Mouse (Mus musculus) thymus, adult 2 months (tissue): ENCODE data around the gene Exoc8. TPM values are rescaled to one million over a fixed set of nuclear protein-coding genes. Genes with fewer than 3 reads are reported as not detected.
A peak's percentile ranks its signal among the peaks of the same experiment; 100 is the strongest.

Experiments
- DNase-seq: peaks from one replicate; pipeline ENCODE4 v3.0.0; 2021
- H3K27ac ChIP-seq: fragments of 200-500 bp; 2 replicates; pipeline ENCODE4 v1.5.1; 2012; ENCODE audit warnings: low read length, control low read depth; ENCODE audit not compliant: control insufficient read depth, insufficient read depth
- H3K27me3 ChIP-seq: fragments of 200-500 bp; 2 replicates; pipeline ENCODE4 v1.6.1; 2012; ENCODE audit warnings: mild to moderate bottlenecking, low read length, moderate library complexity, mixed read lengths; ENCODE audit not compliant: control insufficient read depth, insufficient read depth
- H3K36me3 ChIP-seq: fragments of 200-500 bp; 2 replicates; pipeline ENCODE4 v1.6.1; 2012; ENCODE audit warnings: mild to moderate bottlenecking, low read length, moderate library complexity; ENCODE audit not compliant: control insufficient read depth, insufficient read depth
- H3K4me1 ChIP-seq: fragments of 200-500 bp; replicated peaks from 2 replicates; pipeline ENCODE4 v1.6.1; 2012; ENCODE audit warnings: low read length; ENCODE audit not compliant: control insufficient read depth, insufficient read depth
- H3K4me3 ChIP-seq: fragments of 200-500 bp; 2 replicates; pipeline ENCODE4 v1.5.1; 2012; ENCODE audit warnings: mild to moderate bottlenecking, low read length, control low read depth, moderate library complexity; ENCODE audit not compliant: control insufficient read depth, insufficient read depth
- CTCF ChIP-seq: fragments of 200-500 bp; IDR thresholded peaks from 2 replicates; pipeline ENCODE4 v1.5.1; 2012; ENCODE audit warnings: mild to moderate bottlenecking, control low read depth, low read length, moderate library complexity, borderline replicate concordance; ENCODE audit not compliant: control insufficient read depth, poor library complexity, insufficient read depth; ENCODE audit errors: extremely low read depth
- POLR2A ChIP-seq: fragments of 200-500 bp; IDR thresholded peaks from 2 replicates; pipeline ENCODE4 v1.6.1; 2012; ENCODE audit warnings: mild to moderate bottlenecking, low read length, control low read depth, moderate library complexity; ENCODE audit not compliant: control insufficient read depth, poor library complexity, insufficient read depth; ENCODE audit errors: extremely low read depth
- WGBS: fragments of 180-500 bp; shearing (Covaris S2); methylation state at CpG from one replicate; pipeline ENCODE4 v1.1.7; 2018; 5-methylcytosine and 5-hydroxymethylcytosine counted together
- polyA plus RNA-seq: library from polyadenylated mRNA; depleted of rRNA; stranded (reverse); fragments of >200 nt; gene quantifications from 2 replicates; pipeline ENCODE4 v1.2.3, GENCODE M21; 2012

Exoc8 gene
- polyA plus RNA-seq, 1 experiment: 12.0 TPM

GRCm38 (mm10) chr8:124869708-124870107, 27.8 kb downstream of the Exoc8 start:
- TF ChIP-seq CTCF (no peak), POLR2A (no peak)
- Histone ChIP-seq H3K27ac (no peak overlapping the region), H3K4me3 (no peak overlapping the region), H3K4me1 (peaks cover 4% of the 10 kb centered on the region), H3K36me3 (peaks cover 34% of the 10 kb centered on the region), H3K27me3 (no peaks in the 10 kb centered on the region)
- 98% methylated on average over 6 of the region's 6 CpGs for WGBS
- DNase-seq: no peak

GRCm38 (mm10) chr8:124867126-124867525, 30.4 kb downstream of the Exoc8 start:
- H3K4me3 ChIP-seq: no peak overlapping the region
- TF ChIP-seq POLR2A (no peak), CTCF (no peak)
- no peaks in the 10 kb centered on the region for H3K27me3 ChIP-seq
- H3K36me3 ChIP-seq: peaks cover 12% of the 10 kb centered on the region
- DNase-seq: no peak
- H3K4me1 ChIP-seq: peaks cover 8% of the 10 kb centered on the region
- WGBS: 95% methylated on average over 2 of the region's 2 CpGs
- H3K27ac ChIP-seq: no peak overlapping the region

GRCm38 (mm10) chr8:124866669-124867068, 30.8 kb downstream of the Exoc8 start:
- Histone ChIP-seq H3K27me3 (no peaks in the 10 kb centered on the region), H3K4me3 (no peak overlapping the region), H3K27ac (no peak overlapping the region), H3K36me3 (peaks cover 7% of the 10 kb centered on the region), H3K4me1 (peaks cover 8% of the 10 kb centered on the region)
- WGBS: 47% methylated on average over 3 of the region's 3 CpGs
- TF ChIP-seq POLR2A (no peak), CTCF (no peak)
- no peak for DNase-seq

GRCm38 (mm10) chr8:124863729-124864128, 33.8 kb downstream of the Exoc8 start:
- no peak overlapping the region for H3K27ac ChIP-seq
- no peaks in the 10 kb centered on the region for H3K36me3 ChIP-seq
- peak overlapping the region; percentile 20; the same call in 1 of the 2 replicates for H3K4me3 ChIP-seq
- DNase-seq: peak; percentile 16
- H3K27me3 ChIP-seq: no peaks in the 10 kb centered on the region
- peaks cover 8% of the 10 kb centered on the region for H3K4me1 ChIP-seq
- WGBS: 1% methylated on average over 8 of the region's 8 CpGs
- TF ChIP-seq CTCF (no peak), POLR2A (no peak)

- DNase-seq: no peak
- TF ChIP-seq POLR2A (no peak), CTCF (no peak)
- Histone ChIP-seq H3K27me3 (no peaks in the 10 kb centered on the region), H3K4me3 (peak overlapping the region; percentile 96), H3K4me1 (peaks cover 8% of the 10 kb centered on the region), H3K27ac (peak overlapping the region; percentile 14; the same call in 1 of the 2 replicates), H3K36me3 (no peaks in the 10 kb centered on the region)
- under 1% methylated on average over 33 of the region's 33 CpGs for WGBS
Observed at GRCm38 (mm10) chr8:124863163-124863677, 34.3 kb downstream of the Exoc8 start.

- peak; percentile 95 for DNase-seq
- Histone ChIP-seq H3K4me3 (peak within 1 kb of the TSS; percentile 96), H3K27me3 (no peaks in the 10 kb centered on the region), H3K27ac (peak within 1 kb of the TSS; percentile 14; the same call in 1 of the 2 replicates), H3K4me1 (peaks cover 8% of the 10 kb centered on the region), H3K36me3 (no peaks in the 10 kb centered on the region)
- WGBS: under 1% methylated on average over 55 of the region's 55 CpGs
- TF ChIP-seq POLR2A (peak; percentile 87), CTCF (no peak)
Observed at GRCm38 (mm10) chr8:124862321-124863162, 35.0 kb downstream of the Exoc8 start, which contains the start of the genes Gnpat and 2810004N23Rik. Gene Gnpat (plus strand): TSS chr8:124863033. Gene 2810004N23Rik (minus strand): TSS chr8:124863120.
